Mouse (Mus musculus): Measurements from ENCODE around the gene Lrrc4c. TPM values are rescaled to one million over a fixed set of nuclear protein-coding genes. Genes with fewer than 3 reads are reported as not detected.

The Lrrc4c gene
- total RNA-seq, 2 experiments from 2014 or later = 0.07 to 0.24 TPM

DNA sequence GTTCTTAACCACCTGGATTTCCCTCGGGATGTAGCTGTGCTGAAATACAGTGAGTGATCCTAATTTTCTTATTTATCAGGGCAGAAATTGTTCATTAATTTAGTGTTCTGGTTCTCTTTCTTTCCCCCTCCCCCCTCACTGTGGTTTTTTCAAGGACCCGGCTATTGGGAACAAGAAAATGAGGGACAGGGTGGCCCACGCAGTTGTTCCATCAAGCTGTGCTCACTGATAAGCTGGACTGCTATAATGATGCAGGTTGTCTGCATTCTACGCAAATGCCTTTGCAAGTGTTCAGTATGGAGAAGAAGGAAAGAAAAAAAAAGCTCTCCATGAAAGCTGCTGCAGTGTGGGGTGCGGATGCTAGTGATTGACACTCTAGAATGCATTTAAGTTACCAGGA lies 1150.4 kb downstream of the Lrrc4c start:
- no peak for DNase-seq (ENCODE audit: low spot score)

DNA sequence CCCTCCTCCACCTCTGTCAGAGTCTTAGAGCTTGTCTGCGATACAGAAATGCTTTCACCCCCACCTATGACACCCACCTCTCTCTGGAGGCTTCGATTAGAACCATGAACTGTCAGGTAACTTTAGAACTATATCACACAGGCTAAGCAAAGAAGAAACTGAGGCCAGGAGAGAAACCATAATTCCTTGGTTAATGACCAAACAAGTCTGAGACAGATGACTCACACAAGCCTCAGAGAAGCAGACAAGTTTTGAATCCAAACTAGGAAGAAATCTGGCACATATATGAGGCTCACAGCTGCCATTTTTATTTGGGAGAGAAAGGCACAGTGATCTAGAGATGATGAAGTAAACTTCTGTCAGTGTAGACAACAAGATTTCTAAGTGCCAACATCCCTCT lies 1151.4 kb downstream of the Lrrc4c start:
- no peak for DNase-seq (ENCODE audit: low spot score)

DNA sequence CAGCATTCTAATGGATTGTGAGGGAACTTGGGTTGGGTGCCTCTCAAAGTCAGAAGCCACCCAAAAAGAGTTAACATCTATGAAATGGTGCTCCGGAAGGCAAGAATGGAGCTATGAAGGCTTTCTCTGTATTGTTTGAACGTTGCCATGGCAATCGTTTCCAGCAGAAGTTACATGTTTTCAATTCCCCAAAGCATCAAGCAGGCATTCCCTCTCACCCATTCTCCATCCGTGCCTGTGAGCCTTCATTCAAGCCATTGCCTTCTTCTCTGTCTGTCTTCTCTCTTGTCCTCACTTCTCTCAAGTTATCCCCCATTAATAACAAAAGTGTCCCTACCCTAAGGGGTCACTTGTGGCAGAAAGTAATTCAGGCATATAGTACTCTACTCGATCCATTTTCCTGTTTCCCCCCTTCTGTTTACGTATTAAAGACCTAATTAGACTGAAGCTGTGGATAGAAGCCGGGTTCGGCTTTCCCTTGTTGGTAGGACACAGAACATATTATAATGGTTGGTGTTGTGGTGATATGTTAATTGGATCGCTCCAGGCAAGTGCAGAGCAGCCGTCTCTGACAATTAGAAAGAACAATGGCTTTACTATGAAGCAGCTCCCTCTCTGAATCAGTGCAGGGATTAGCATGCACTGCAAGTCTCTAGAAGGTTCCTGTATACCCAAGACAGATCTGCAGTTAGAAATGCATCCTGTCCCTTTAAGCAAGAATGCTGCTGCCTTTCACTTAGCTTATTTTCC lies 1160.4 kb downstream of the Lrrc4c start:
- no peak for DNase-seq (ENCODE audit: low spot score)

DNA sequence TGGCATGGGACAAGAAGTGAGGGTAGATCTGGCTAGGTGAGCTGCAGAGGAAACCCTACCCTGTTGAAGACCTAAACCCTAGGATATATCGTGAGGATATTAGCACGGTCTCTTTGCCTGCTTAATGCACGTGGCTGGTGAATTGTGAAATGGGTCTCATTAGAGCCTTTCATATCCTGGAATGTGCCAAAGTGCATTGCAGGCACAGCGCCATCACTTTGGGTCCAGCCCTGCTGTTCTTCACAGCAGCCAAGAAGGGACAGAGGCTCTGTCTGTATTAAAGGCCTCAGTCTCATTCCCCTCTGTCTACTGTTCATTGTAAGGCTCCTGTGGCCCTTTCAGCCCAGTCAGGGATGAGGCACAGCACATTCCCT lies 1160.9 kb downstream of the Lrrc4c start:
- DNase-seq (ENCODE audit: low spot score) = peak; percentile 19

DNA sequence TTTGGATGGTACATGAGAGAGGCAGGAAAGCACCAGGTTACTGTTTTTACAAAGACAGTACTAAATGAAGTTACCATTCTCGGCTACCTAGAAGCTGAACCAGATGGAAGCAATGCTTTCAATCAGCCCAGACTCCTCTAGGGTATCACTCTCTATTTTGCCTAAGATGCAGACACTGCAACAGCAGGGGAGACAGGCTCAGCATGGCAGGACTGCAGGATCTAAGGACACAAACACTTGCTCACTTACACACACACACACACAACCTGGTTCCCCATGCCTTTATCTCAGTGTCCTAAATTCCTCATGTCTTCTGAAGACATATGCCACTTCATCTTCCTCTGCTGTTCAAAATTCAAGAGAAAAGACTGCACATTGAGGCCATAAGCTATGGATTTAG lies 1167.0 kb downstream of the Lrrc4c start:
- no peak for DNase-seq (ENCODE audit: low spot score)

DNA sequence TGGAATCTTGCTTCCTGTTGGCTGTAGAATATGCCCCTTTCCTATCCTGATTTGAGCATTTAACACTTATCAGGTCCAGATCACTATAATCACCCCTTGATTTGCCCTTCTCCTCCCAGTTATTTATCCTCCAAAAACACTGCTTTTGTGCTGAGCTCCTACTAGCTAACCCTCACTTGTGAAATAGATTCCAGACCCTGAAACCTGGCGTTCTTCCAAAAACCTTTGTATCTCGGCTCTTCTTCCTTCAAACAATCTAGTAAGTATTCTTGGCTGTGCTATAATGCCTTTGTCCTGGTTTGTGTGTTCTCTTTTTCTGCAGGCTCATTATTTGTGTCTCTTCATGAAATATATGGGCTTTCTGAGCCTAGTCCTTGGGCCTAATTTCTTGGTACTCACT lies 1167.6 kb downstream of the Lrrc4c start:
- DNase-seq (ENCODE audit: low spot score) = no peak

DNA sequence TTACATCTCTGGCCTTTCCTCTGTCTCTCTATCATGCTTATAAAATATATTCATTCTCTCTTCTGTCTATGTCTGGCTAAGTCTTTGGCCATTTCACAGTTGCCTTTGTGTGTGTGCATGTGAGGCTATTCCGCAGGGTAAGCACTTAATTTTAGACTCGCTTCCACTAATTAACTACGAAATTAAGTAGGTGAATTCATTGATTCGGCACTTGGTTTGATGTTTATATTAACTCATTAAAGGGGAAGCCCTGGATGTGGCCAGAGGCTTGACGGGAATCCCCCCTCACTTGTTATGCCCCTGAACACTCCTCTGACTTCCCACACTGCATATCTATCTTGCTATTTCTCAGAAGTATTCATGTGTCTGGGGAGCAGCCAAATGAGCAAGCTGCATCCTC lies 1169.6 kb downstream of the Lrrc4c start:
- DNase-seq (ENCODE audit: low spot score) = no peak

DNA sequence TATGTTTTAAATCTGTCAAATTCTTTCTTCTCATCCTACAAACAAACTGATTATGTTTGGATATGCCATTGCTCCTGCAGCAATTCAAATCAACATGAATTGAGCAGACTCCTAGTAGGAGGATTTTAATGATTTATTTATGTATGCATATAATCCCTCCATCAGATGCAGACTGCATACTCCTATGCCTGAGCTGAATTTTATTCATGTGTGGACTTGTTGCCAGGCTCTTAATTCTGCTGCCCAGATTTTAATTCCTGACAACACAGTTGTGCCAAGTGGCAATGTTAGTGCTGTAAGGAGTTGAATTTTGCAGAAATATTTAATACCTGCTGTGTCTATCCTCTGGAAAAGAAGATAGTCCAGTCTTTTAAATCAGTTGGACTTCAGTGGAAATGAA lies 1179.1 kb downstream of the Lrrc4c start:
- DNase-seq (ENCODE audit: low spot score) = no peak

DNA sequence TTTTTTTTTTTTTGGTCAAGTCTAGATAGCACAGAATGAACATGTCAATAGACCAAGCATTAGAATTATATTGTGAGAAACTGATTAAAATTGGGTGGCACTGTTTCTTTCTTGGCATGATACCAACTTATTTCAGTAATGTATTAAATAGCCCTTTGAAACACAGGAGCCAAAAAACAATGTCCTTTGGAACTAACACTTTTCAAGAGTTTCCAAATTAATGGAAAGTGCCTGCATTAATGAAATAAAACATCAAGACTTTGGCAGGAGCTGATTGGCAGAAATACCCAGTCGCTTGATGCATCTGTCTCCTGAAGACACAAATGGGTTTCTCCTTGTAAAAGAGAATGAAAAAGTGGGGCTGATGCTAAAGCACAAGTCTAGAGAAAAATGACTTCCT lies 1184.5 kb downstream of the Lrrc4c start:
- no peak for DNase-seq (ENCODE audit: low spot score)

DNA sequence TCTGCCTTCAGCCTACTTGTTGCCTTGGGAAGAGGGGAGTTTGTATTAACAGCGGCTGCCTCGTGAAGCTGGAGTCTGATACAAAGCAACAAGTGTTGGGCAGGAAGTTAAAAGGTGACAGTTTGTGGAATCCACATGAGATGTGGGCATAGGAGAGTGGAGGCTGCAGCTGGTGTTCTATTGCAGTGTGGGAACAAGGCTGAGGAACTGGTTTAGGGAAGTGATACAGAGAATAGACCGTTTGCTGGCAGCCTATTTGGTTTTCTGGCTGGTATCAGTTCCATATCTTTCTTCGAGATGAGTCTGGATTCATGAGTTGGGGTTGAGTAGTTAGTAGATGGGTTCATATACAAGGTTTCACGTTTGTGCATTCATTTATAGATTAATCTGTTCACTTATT lies 1186.9 kb downstream of the Lrrc4c start:
- no peak for DNase-seq (ENCODE audit: low spot score)

DNA sequence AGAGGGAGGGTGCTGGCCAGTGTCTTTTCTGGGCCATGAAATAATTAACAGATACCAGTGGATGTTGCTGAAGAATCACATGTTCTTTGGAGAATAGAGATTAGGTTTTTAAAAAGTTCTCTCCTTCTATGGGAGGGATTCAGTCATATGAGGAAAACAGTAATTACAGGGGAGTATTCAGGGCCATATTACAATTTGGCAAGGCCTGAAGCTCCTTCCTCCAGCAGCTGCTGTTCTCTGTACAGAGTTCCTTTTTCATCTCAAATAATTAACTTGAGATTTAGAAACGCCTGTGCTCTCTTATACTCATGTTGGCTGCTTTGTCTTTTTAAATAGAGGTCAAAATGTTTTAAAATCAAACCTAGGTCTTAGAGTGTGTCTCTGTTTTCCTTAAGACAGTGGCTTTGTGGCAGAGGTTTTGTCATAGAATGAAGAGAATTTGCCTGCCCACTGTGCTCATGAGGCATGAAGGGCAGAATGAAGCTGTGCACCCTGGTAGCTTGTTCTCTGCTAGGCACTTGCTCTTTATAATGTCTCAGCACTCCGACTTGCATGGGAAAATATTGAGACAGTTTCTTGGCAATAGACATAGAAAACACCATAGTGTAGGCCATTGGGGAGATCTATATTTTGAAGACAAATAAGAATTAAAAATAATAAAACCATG lies 1206.4 kb downstream of the Lrrc4c start:
- DNase-seq (ENCODE audit: low spot score) = no peak

DNA sequence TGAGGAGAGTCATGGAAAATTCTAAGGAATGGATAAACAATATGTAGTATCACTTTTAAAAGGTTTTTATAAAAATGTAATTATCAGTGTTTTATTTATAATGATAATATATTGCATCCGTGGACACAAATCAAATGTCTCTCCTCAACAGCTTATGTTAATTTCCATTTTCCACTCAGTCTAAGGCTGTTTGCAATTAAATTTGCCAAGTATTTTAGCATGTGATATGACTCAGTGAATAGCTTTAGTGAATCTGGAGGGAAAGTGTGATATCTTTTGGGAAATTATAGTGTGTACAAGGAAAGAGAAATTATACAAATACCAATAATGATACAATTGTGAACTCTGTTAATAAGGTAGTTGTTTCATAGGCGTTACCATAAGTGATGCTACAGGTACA lies 1207.1 kb downstream of the Lrrc4c start:
- DNase-seq (ENCODE audit: low spot score) = no peak

DNA sequence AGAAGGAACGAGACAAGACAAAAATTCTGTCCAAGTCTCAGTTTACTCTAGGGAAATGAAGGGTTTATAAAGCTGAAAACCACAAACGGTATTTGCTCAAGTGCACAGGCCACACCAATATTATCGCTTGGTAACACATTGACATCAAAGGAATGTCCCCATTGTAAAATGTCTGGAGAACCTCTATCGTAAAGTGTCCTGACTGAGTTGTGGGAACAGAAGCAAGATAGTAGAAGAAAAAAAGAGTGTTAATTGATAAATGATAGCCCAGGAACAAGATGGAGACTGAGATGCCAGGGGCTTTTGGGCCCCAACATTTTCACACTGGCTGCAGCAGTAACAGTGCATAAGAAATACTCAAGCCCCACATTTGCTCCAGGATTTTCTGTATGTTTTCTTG lies 1212.7 kb downstream of the Lrrc4c start:
- DNase-seq (ENCODE audit: low spot score) = no peak

DNA sequence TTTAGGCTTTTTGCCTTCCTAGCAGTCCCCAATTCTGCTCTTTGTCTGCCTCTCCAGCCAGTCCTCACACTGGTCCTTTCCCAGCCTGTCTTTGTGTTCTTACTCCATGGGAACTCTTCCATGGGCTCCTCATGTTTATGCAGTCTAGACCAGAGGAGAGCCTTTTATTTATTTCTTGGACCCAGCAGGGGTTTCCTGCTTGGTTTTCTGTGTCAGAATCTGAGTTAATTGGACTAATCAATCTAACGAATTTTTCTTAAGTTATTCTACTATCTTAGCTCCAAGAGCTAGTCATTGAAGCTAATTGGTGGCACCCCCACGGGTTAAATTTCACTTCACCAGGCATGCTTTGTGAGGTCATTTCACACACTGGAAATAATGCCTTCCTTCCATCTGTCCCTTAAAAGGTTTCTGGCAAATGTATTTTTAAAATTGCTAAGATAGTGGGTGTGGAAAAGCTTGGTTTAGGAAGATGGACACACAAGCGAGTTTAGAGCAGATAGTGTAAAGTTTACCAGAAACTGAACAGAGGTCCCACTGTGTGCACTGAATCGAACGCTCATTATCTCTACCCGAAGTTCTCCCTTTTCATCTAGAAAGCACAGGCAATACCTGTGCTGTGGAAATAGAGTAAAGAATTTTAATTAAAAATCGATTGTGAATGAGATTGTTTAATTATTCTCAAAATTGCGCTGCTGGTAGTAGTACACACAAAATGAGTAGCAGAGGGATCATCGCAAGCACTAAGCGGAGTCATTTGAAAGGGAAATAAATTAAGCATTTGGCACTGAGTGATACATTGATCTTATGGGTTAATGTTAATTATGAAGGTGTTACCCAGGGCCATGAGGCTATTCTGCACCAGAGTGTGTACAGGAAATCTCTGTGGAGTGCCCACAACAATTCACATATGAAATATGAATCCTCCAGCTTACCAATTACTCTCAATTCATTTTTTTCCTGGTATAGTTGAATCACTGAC lies 1226.0 kb downstream of the Lrrc4c start:
- DNase-seq (ENCODE audit: low spot score) = no peak

DNA sequence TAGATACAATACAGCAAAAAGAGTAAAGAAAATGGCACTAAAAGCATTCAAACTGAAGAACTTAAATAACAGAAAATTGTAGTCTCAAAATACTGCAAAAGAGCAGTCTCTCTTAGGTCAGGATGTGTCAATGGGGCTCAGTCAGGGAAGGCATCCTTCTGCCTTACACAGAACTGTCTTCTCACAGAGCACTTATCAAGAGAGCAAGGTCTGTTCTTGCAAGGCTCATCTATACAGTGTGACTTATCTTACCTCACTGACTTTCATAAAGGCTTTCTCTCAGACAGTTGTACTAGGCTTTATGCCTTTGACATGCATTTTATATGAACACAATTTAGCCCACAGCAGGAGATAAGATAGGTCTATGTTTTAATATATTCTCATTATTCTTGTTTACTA lies 1226.7 kb downstream of the Lrrc4c start:
- DNase-seq (ENCODE audit: low spot score) = no peak

DNA sequence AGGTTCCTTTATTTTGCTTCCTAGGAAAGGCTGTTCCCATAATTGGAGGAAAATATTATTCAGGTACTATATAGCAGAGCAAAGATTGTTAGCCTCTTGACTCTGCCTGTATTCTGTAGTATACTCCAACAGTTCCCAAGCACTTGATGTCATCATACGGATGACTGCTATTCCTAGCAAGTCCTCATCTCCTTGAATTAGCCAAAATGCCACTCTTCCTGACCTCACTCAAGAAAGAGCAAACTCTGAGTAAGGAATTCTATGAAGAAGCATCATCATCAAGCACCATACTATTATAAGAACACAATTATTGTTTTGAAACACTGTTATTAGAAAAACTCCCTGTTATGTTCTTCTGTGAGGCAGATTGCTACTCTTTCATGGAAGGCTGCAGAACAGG lies 1228.0 kb downstream of the Lrrc4c start:
- DNase-seq (ENCODE audit: low spot score) = no peak

DNA sequence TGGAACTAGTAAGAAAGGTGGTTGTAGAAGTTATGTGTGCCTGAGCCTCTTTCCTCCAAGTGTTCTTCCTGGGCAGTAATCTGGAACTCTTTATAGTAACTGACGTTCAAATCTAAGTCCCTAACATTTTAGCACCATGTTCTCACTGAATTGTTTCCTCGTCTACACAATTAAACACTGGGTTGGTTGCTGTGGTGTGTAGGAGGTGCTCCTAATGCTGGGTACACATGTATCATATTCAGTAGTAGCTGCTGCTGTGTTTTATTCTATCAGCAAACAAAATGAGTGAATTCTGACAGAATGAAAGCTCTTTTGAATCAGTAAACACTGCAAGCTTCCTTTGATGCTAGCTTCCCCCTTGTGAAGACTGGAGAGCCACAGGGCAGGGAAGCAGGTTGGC lies 1246.5 kb downstream of the Lrrc4c start:
- no peak for DNase-seq (ENCODE audit: low spot score)

DNA sequence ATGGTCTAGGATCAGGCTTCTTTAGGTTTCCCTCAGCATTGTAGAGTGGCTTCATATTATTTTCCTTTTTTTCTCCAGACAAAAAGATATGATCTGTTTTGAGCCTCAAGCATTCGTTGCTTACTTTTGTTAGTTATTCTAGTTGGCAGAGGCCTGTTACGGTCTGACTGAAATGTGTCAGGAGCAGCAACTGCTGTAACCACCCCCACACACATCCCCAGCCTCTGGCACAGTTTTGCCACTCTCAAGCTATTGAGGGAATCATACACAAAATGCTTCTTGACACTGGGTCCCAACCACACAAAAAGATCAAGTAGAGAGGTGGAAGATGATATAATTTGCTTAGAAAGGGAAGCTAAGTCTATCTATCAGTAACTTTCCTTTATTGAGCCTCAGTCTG lies 1251.0 kb downstream of the Lrrc4c start:
- no peak for DNase-seq (ENCODE audit: low spot score)

DNA sequence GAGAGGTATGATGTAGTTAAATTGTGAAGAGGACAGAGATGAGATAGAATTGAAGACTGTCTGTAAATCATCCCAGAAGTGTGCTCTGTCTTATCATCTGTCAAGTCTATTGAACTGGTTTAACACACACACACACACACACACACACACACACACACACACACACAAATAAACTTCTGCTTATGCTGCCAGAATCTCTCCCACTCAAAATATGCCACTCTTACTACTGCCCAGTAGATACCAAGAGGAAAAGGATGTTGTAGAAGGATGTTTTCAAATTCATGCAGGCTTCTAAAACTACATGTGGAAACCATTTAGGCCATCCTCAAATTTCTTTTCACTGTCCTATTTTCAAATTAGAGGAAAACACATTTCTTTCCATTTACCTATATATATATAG lies 1257.0 kb downstream of the Lrrc4c start:
- DNase-seq (ENCODE audit: low spot score) = no peak

DNA sequence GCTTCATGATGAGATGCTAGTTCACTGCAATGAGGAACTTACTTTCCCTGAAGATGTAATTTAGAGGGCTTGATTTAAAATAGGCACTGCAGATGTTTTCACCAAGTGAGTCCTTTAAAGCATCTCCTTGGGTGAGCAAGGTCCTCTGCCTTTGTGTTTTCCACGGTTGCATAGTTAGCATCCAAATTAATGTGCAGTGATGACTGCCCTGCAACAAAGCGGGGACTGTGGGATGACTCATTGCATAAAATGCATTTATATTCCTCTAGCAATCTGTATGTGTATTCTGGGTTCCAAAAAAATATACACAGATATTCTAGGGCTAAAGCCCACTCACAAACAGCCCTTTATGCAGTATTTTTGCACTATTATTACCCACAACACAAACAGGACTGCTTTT lies 1263.2 kb downstream of the Lrrc4c start:
- no peak for DNase-seq (ENCODE audit: low spot score)

DNA sequence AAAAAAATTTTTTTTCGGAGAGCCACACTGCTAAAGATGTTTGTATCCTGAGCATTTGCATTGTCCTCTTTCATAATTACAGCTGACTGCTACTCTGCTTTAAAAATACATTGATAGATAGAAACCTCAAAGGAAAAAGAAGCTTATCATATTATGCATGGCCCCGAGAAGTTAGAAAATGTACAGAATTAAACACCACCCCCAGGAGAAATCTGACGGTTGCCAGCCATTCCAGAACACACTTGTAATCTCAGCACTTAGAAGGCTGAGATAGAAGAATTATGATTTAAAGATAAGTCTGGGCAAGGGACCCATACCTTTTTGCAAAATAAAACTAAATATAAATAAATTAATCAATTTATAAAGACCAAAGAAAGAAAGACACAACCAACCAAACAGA lies 1268.4 kb downstream of the Lrrc4c start:
- DNase-seq (ENCODE audit: low spot score) = no peak

DNA sequence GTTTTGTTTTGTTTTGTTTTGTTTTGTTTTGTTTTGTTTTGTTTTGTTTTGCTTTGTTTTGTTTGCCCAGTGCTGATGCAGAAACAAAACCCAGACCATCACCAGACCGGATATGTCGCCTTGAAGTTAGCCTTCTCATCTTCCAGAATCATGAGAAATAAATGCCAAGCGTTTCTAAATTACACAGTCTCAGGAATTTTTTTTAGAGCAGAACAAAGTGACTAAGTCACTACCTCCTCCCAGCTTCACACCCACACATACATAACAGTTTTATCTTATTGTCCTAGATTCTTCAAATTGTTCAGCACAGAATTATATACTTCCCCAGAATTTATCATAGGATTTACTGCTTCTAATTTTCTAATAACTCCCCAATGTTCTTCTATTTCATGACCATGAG lies 1272.6 kb downstream of the Lrrc4c start:
- no peak for DNase-seq (ENCODE audit: low spot score)

Measured in gastrocnemius, adult 18-20 months (tissue).